Mouse (Mus musculus): ENCODE data around the gene Aktip.

Gene Aktip

GRCm38 (mm10) chr8:91199876-91200275 lies at the start of gene Aktip:
Gene Aktip (minus strand): TSS chr8:91199976.
- DNase-seq (ENCODE audit: low spot score) = no peak

GRCm38 (mm10) chr8:91245821-91246454 lies 46.2 kb upstream of the Aktip start:
- DNase-seq (ENCODE audit: low spot score) = no peak

DNA sequence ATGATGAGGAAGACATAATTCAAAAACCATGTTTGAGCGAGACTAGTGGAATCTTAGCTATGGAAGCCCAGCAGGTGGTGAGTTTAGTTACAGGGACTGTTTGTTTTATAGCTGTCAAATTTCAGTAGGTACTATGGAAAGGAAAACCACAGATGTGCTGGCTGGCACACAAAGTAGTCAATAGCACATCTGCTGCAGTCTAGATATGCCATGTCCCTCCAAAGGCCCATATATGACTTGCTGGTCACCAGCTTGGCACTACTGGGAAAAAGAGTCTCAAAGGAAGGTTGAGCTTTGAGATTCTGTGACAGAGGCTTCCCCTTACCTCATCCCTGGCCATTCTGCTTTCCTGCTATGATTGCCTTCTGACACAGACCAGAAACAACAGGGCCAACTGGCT lies 42.9 kb upstream of the Aktip start:
- no peak for DNase-seq (ENCODE audit: low spot score)

GRCm38 (mm10) chr8:91241873-91242519 lies 42.2 kb upstream of the Aktip start:
- DNase-seq (ENCODE audit: low spot score) = no peak

DNA sequence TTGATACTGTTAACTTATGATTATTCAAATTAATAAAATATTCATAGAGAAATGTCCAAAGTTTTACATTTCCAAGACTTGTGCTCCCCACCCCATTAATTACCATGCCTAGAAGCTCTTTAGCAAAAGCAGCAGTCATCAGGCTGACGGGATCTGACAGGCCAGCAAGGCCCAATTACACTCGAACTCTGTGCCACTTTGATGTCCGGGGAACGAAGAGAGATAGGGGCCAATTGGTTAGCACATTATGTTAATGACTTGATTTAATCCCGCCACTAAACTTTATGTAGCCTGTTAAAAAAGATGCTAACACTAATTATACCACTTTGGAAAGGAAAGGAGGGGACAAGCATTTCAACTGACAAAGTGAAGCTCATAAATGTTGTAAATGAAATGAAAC lies 41.6 kb upstream of the Aktip start:
- DNase-seq (ENCODE audit: low spot score) = no peak

DNA sequence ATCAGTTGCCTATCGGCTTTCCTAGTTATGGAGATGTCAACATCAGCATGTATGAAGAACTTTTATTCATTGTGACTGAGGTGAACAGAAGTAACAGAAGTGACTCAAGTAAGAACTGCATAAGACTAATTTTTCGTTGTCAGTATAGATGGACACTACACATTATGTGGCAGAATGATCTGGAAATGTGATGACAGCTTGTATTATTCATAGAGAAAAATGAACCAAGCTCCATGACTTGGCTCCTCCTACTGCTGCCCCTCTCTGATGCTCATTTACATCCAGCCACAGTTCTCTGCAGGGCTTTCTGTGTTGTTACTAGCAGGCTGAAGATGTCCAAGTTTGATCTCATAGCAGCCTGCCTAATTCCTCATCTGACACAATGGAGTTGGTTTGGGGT lies 37.4 kb upstream of the Aktip start:
- DNase-seq (ENCODE audit: low spot score) = no peak

DNA sequence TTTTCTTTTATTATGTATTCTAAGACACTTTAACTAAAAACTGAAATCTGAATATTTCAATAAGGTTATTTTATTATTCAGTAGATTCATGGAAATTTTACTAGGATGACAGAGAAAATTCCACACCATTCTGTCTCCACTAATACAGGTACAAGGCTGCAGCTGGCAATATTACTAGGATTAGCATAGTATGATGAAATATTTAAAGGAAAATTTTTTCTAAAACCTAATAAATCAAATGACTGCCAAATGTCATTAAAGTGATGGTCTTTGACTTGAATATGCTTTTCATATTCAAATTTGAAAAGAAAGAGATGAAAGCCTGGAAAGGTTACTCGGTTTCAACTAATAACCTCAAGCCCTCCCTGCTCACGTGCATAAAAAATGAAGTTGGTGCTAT lies 34.3 kb upstream of the Aktip start:
- no peak for DNase-seq (ENCODE audit: low spot score)

DNA sequence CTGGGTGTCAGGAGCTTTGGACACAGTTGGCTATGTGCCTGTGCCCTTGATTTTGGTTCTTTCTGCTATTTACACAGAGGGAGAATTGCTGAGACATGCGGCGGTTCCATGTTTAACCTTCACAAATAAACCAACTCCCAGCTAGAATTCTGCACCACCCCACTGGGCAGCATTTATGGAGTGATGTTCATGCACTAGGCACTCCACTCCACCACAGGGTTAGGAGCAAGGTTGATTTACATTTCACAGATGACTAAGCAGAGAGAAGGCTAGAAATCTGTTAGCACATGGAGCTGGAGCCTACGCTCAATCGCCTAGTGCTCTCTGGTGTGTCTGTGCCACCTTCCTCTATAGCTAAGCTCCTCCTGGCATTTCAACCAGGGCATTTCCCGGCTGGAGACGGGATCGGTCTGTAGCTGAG lies 27.7 kb upstream of the Aktip start:
- no peak for DNase-seq (ENCODE audit: low spot score)

DNA sequence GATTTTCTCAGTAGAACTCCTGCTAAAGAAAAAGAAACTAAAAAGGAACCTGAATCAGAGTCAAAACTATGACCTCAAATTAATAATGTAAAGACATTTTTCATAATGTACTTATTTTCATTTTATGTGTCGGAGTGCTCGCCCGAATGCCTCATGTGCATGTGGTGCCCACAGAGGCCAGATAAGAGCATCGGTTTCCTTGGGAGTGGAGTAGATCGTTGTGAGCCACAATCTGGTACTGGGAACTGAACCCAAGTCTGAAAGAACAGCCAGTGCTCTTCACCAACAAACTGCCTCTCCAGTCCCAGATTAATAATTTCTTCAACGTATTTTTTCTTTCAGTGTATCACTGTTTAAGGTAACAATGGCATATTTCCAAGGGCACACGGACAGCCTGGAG lies 24.5 kb upstream of the Aktip start:
- no peak for DNase-seq (ENCODE audit: low spot score)

DNA sequence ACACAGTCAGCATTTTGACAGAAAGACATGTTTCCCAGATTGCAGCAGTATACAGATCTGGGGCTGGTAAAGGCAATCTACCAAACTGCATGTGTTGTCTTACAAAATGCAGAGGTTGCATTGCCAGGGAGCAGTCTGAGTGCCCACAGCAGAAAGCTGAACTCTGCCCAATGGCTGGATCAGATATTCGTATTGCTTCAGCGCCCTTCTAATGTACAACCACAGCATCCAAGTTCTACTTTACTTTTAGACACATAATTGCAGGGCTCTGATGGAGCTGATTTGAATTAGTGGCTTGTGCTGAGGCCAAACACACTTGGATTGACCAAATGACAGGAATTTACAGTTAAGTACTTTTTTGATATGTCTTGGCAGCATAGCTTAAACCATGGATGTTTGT lies 22.1 kb upstream of the Aktip start:
- no peak for DNase-seq (ENCODE audit: low spot score)

GRCm38 (mm10) chr8:91218271-91218670 lies 18.5 kb upstream of the Aktip start:
- DNase-seq (ENCODE audit: low spot score) = no peak

GRCm38 (mm10) chr8:91217062-91217905 lies 17.5 kb upstream of the Aktip start:
- DNase-seq (ENCODE audit: low spot score) = no peak

DNA sequence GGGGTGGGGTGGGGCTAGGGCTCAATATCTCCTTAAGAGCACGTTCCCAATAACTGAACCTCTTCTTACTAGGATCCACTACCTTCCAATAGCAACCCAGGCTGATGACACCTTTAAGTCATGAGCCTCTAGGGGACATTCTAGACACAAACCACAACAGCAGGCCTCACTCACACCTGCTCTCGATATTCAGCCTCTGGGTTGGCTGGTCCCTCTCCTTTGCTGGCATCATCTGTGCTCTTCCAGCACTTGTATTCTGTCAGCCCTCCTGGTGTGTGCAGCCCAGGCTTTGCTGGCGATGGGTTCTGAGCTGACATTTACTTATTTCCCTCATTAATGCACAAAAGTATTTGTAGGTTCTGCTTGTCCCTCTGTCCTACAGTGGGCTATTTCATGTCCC lies 14.5 kb upstream of the Aktip start:
- DNase-seq (ENCODE audit: low spot score) = no peak

DNA sequence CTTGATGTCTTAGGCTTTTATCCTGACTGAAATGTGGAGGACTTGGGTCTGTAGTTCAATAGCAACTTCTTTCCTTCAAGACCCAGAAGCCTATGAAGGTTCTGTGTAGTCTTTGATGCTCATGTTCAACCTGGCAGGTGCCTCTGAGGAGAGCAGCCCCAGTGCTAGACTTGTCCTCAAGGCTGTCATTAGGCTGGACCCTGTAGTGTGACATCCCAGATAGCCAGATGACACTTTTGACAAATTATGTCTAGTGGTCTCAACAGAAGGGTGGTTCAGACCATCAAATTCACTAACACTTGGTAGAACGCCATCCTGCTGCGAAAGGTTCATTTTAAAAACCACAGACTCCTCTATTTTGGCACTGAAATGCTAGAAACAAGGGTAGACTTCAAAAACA lies 13.2 kb upstream of the Aktip start:
- DNase-seq (ENCODE audit: low spot score) = no peak

- DNase-seq (ENCODE audit: low spot score) = no peak
Measured at GRCm38 (mm10) chr8:91209658-91210057, 9.9 kb upstream of the Aktip start.

DNA sequence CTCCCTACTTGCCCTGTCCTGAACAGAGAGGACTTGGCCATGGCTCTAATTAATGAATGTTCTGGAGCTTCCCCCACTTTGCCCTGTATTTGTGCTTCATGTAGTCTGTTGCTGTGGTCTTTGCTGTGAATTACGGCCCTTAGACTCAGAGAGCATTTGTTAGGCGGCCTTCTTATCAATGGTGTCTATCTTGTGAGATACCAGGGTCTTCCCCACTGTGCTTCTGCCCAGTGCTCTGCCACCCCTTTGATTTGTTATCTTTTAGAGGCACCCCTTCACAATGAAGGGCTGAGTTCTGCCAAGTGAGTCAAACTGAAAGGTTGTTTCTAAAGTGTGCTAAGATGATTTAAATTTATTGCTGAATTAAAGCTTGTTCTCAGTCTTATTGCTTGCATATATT lies 7.9 kb upstream of the Aktip start:
- DNase-seq (ENCODE audit: low spot score) = no peak

DNA sequence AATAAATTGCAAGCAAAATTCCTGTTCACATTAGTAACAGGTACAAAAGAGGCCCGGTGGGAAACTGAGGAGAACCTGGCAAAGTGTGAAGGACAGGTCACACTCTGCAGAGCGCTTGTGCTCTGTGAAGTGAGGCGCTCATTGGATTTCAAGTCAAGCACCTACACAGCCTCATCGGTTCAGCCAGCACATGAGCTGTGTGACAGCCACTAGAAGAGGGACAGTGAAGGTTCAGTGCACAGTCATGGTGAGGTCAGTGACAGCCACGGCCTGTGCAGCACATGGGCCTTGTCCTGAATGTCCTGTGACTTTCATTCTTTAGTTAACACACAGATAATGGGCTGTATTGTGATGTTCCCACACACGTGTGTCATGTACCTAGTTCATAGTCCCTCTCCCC lies 6.1 kb upstream of the Aktip start:
- no peak for DNase-seq (ENCODE audit: low spot score)

- no peak for DNase-seq (ENCODE audit: low spot score)
Measured at GRCm38 (mm10) chr8:91201184-91201583, 1.4 kb upstream of the Aktip start.

- DNase-seq (ENCODE audit: low spot score) = no peak
Measured at GRCm38 (mm10) chr8:91198036-91198435, 1.7 kb downstream of the Aktip start.

GRCm38 (mm10) chr8:91197233-91197632 lies 2.5 kb downstream of the Aktip start:
- DNase-seq (ENCODE audit: low spot score) = no peak

GRCm38 (mm10) chr8:91196661-91197060 lies 3.1 kb downstream of the Aktip start:
- DNase-seq (ENCODE audit: low spot score) = no peak

GRCm38 (mm10) chr8:91194081-91194480 lies 5.7 kb downstream of the Aktip start:
- DNase-seq (ENCODE audit: low spot score) = no peak

DNA sequence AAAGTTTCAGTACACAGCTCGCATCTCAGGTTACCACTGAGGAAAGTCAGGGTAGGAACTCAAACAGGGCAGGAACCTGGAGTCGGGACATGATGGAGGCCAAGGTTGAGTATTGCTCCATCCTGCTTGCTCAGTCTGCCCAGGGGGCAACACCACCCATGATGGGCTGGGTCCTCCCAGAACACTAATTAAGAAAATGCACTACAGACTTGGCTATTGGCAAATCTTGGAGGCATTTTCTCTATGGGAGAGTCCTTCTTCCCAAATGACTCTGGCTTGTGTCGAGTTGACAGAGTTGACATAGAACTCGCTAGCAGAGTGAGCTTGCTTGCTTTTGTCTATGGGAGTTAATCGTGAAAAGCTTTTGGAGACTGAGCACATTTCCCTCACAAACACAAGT lies 6.8 kb downstream of the Aktip start:
- no peak for DNase-seq (ENCODE audit: low spot score)
